18 mouse cellular contexts compared by ENCODE assay signal in genomic region chr11:4148120-4148519, GRCm38 (mm10). TPM values are rescaled to one million over a fixed set of nuclear protein-coding genes. Genes with fewer than 3 reads are reported as not detected.
DNase-seq lines count a peak whose midpoint lies in the region; ATAC-seq and TF ChIP-seq lines count a peak whose summit lies in the region.
"Had no signal": no experiment of that assay in that cellular context is flagged by ENCODE, and none has a peak within 500 bp of the region (broad histone marks: within the 10 kb centered on the region; RNA-seq: fewer than 3 reads in every experiment).

No protein-coding gene starts in this region.

- peak overlapping the region; percentile 74 for H3K27ac ChIP-seq in gastrocnemius, adult 2 months
- no peak overlapping the region for H3K27ac ChIP-seq in kidney, embryonic 14.5 days (ENCODE audit: low read depth, low read length)
- H3K27ac ChIP-seq in midbrain, postnatal 0 days (ENCODE audit: low read depth, low read length), result no peak overlapping the region
- H3K27ac ChIP-seq: forebrain, embryonic 13.5 days; hindbrain, postnatal 0 days; lung, embryonic 15.5 days; midbrain, embryonic 10.5 days; neural tube, embryonic 13.5 days had no signal

- no peak overlapping the region for H3K9ac ChIP-seq in kidney, embryonic 14.5 days (ENCODE audit: low read depth, low read length)
- H3K9ac ChIP-seq in midbrain, postnatal 0 days (replicated peaks; ENCODE audit: low read length, poor library complexity, severe bottlenecking), result no peak overlapping the region
- H3K9ac ChIP-seq: forebrain, embryonic 13.5 days; lung, embryonic 15.5 days; neural tube, embryonic 13.5 days had no signal

- no peak for ATAC-seq in kidney, embryonic 14.5 days (ENCODE audit: low FRiP score, low TSS enrichment)
- no peak for ATAC-seq in midbrain, postnatal 0 days (ENCODE audit: low FRiP score)
- ATAC-seq: forebrain, embryonic 13.5 days; hindbrain, postnatal 0 days had no signal

- H3K27me3 ChIP-seq in kidney, embryonic 14.5 days (ENCODE audit: control insufficient read depth, insufficient read depth, low read length), result no peaks in the 10 kb centered on the region
- H3K27me3 ChIP-seq in midbrain, postnatal 0 days (ENCODE audit: insufficient read depth, low read length), result no peaks in the 10 kb centered on the region
- H3K27me3 ChIP-seq: forebrain, embryonic 13.5 days; lung, embryonic 15.5 days; neural tube, embryonic 13.5 days had no signal

- H3K9me3 ChIP-seq in kidney, embryonic 14.5 days (ENCODE audit: control insufficient read depth, low read length), result no peaks in the 10 kb centered on the region
- H3K9me3 ChIP-seq in midbrain, postnatal 0 days (ENCODE audit: low read length), result no peaks in the 10 kb centered on the region
- H3K9me3 ChIP-seq: forebrain, embryonic 13.5 days; lung, embryonic 15.5 days; midbrain, embryonic 10.5 days; neural tube, embryonic 13.5 days had no signal

- no peak for DNase-seq in gastrocnemius, adult 2 months
- no peak for DNase-seq in gastrocnemius, postnatal 36 days
- DNase-seq in kidney, adult 11 months, result peak; percentile 61
- DNase-seq in kidney, adult 9 months, result peak; percentile 55
- no peak for DNase-seq in lung, adult 2 months
- no peak for DNase-seq in midbrain, postnatal 0 days (ENCODE audit: low spot score)
- no peak for DNase-seq in urinary bladder, postnatal 14 days (ENCODE audit: low spot score)
- DNase-seq: cerebellum, adult 9-11 months; gastrocnemius, postnatal 25 days; layer of hippocampus, postnatal 36 days; right cerebral cortex, postnatal 14 days had no signal

- no peak overlapping the region for H3K4me2 ChIP-seq in kidney, embryonic 14.5 days (replicated peaks; ENCODE audit: low read depth, low read length)
- no peak overlapping the region for H3K4me2 ChIP-seq in midbrain, postnatal 0 days (ENCODE audit: low read depth, low read length, poor library complexity, severe bottlenecking)
- H3K4me2 ChIP-seq: forebrain, embryonic 13.5 days; liver, embryonic 11.5 days; lung, embryonic 15.5 days; neural tube, embryonic 13.5 days had no signal

- TF ChIP-seq POLR2A in lung, adult 2 months (IDR thresholded peaks at IDR 0.05; ENCODE audit: borderline replicate concordance, extremely low read depth, low read depth, low read length), result peak; percentile 31; the same call in 1 of the 2 replicates

- 85% methylated on average over 5 of the region's 5 CpGs for WGBS in kidney, embryonic 14.5 days
- 69% methylated on average over 5 of the region's 5 CpGs for WGBS in lung, adult 2 months
- WGBS in midbrain, postnatal 0 days, result 89% methylated on average over 5 of the region's 5 CpGs

- intact Hi-C loops in gastrocnemius, adult 2 months (cut with DNase I), result no loop called here
- intact Hi-C loops in gastrocnemius, postnatal 36 days (cut with DNase I), result no loop called here

- no peak for TF ChIP-seq CTCF in gastrocnemius, adult 2 months (IDR thresholded peaks at IDR 0.05)
- TF ChIP-seq CTCF in lung, adult 2 months (IDR thresholded peaks at IDR 0.05; ENCODE audit: insufficient read depth, low read length), result no peak
- no peak for TF ChIP-seq CTCF in midbrain, postnatal 0 days (IDR thresholded peaks at IDR 0.05)

- peak overlapping the region; percentile 2; the same call in 1 of the 2 replicates for H3K4me3 ChIP-seq in gastrocnemius, adult 2 months
- no peak overlapping the region for H3K4me3 ChIP-seq in kidney, embryonic 14.5 days (ENCODE audit: low read length)
- H3K4me3 ChIP-seq in lung, adult 2 months (replicated peaks; ENCODE audit: extremely low read depth, low read depth, low read length), result no peak overlapping the region
- H3K4me3 ChIP-seq in midbrain, postnatal 0 days (ENCODE audit: low read depth, low read length), result no peak overlapping the region
- H3K4me3 ChIP-seq: forebrain, embryonic 13.5 days; lung, embryonic 15.5 days; midbrain, embryonic 10.5 days; neural tube, embryonic 13.5 days had no signal

- peaks cover 5% of the 10 kb centered on the region; the same call in 1 of the 2 replicates for H3K36me3 ChIP-seq in kidney, embryonic 14.5 days (ENCODE audit: control insufficient read depth, insufficient read depth, low read length)
- peaks cover 25% of the 10 kb centered on the region for H3K36me3 ChIP-seq in midbrain, postnatal 0 days (ENCODE audit: insufficient read depth, low read length)

- H3K4me1 ChIP-seq in kidney, embryonic 14.5 days (ENCODE audit: control insufficient read depth, insufficient read depth, low read length), result no peaks in the 10 kb centered on the region
- H3K4me1 ChIP-seq in lung, adult 2 months (ENCODE audit: control insufficient read depth, insufficient read depth, low read length), result peaks cover 8% of the 10 kb centered on the region
- no peaks in the 10 kb centered on the region for H3K4me1 ChIP-seq in midbrain, postnatal 0 days (ENCODE audit: insufficient read depth, low read length)
- H3K4me1 ChIP-seq: forebrain, embryonic 13.5 days; lung, embryonic 15.5 days; neural tube, embryonic 13.5 days had no signal

RNA-seq across cellular contexts. Expression of gene Ccdc157, which starts 12.0 kb away (rescaled TPM):
- total RNA-seq in gastrocnemius, adult 2 months (2021), result 1 to 10 TPM; 3.2 to 3.4 TPM
- 1 to 10 TPM; 2.6 to 2.8 TPM for total RNA-seq in gastrocnemius, postnatal 36 days (2021)
- 4.3 and 6.8 TPM in 2 replicates for polyA plus RNA-seq in kidney, embryonic 14.5 days (2014; fragmentation: Nextera tagmentation; extraction: Ambion mirVana)
- polyA plus RNA-seq in lung, adult 2 months (2012; rRNA removed), result 17.6 and 19.8 TPM in 2 replicates
- total RNA-seq in midbrain, postnatal 0 days (2014; rRNA removed), result 22.0 and 23.3 TPM in 2 replicates
- polyA plus RNA-seq in midbrain, postnatal 0 days (2015; fragmentation: Nextera tagmentation; extraction: Ambion mirVana), result 9.0 and 10.7 TPM in 2 replicates

RNA-seq across cellular contexts. Expression of gene Sf3a1, which starts 12.0 kb away (rescaled TPM):
- total RNA-seq in gastrocnemius, adult 2 months (2021), result 10 to 100 TPM; 13.9 to 19.6 TPM
- 10 to 100 TPM; 16.2 to 17.0 TPM for total RNA-seq in gastrocnemius, postnatal 36 days (2021)
- polyA plus RNA-seq in kidney, embryonic 14.5 days (2014; fragmentation: Nextera tagmentation; extraction: Ambion mirVana), result 55.7 and 72.5 TPM in 2 replicates
- polyA plus RNA-seq in lung, adult 2 months (2012; rRNA removed), result 27.0 and 28.2 TPM in 2 replicates
- total RNA-seq in midbrain, postnatal 0 days (2014; rRNA removed), result 46.0 and 49.6 TPM in 2 replicates
- polyA plus RNA-seq in midbrain, postnatal 0 days (2015; fragmentation: Nextera tagmentation; extraction: Ambion mirVana), result 34.2 and 37.3 TPM in 2 replicates

RNA-seq across cellular contexts. Expression of gene Rnf215, which starts 13.1 kb away (rescaled TPM):
- 1 to 10 TPM; 4.6 to 6.3 TPM for total RNA-seq in gastrocnemius, adult 2 months (2021)
- total RNA-seq in gastrocnemius, postnatal 36 days (2021), result 1 to 10 TPM; 4.4 to 5.5 TPM
- polyA plus RNA-seq in kidney, embryonic 14.5 days (2014; fragmentation: Nextera tagmentation; extraction: Ambion mirVana), result 21.0 and 28.3 TPM in 2 replicates
- polyA plus RNA-seq in lung, adult 2 months (2012; rRNA removed), result 60.6 and 69.2 TPM in 2 replicates
- 93.8 and 112 TPM in 2 replicates for total RNA-seq in midbrain, postnatal 0 days (2014; rRNA removed)
- 49.2 and 52.9 TPM in 2 replicates for polyA plus RNA-seq in midbrain, postnatal 0 days (2015; fragmentation: Nextera tagmentation; extraction: Ambion mirVana)

RNA-seq across cellular contexts. Expression of gene Sec14l2, which starts 24.9 kb away (rescaled TPM):
- total RNA-seq in gastrocnemius, adult 2 months (2021), result under 1 TPM; 0.22 to 0.36 TPM
- total RNA-seq in gastrocnemius, postnatal 36 days (2021), result under 1 TPM; 0.33 to 0.42 TPM
- polyA plus RNA-seq in kidney, embryonic 14.5 days (2014; fragmentation: Nextera tagmentation; extraction: Ambion mirVana), result 1.1 and 1.2 TPM in 2 replicates
- polyA plus RNA-seq in lung, adult 2 months (2012; rRNA removed), result 8.2 and 10.7 TPM in 2 replicates
- 8.2 and 13.2 TPM in 2 replicates for total RNA-seq in midbrain, postnatal 0 days (2014; rRNA removed)
- polyA plus RNA-seq in midbrain, postnatal 0 days (2015; fragmentation: Nextera tagmentation; extraction: Ambion mirVana), result 5.5 and 6.9 TPM in 2 replicates

RNA-seq across cellular contexts. Expression of gene Tbc1d10a, which starts 38.5 kb away (rescaled TPM):
- 1 to 10 TPM; 3.1 to 5.2 TPM for total RNA-seq in gastrocnemius, adult 2 months (2021)
- 1 to 10 TPM; 3.7 to 4.4 TPM for total RNA-seq in gastrocnemius, postnatal 36 days (2021)
- 28.8 and 29.7 TPM in 2 replicates for polyA plus RNA-seq in kidney, embryonic 14.5 days (2014; fragmentation: Nextera tagmentation; extraction: Ambion mirVana)
- 72.8 and 78.3 TPM in 2 replicates for polyA plus RNA-seq in lung, adult 2 months (2012; rRNA removed)
- 41.9 and 48.4 TPM in 2 replicates for total RNA-seq in midbrain, postnatal 0 days (2014; rRNA removed)
- polyA plus RNA-seq in midbrain, postnatal 0 days (2015; fragmentation: Nextera tagmentation; extraction: Ambion mirVana), result 31.9 and 36.2 TPM in 2 replicates

Comparison
In these comparisons a context has a peak if more than half of its experiments do, and no peak if none do; other contexts are left out.
1. DNase-seq: peak in kidney, adult 11 months (single experiment) and kidney, adult 9 months (single experiment); none in gastrocnemius, adult 2 months (single experiment), gastrocnemius, postnatal 36 days (0 of 2), lung, adult 2 months (single experiment), midbrain, postnatal 0 days (single experiment) and urinary bladder, postnatal 14 days (single experiment).
2. RNA of gene Rnf215, which starts 13.1 kb away (total RNA-seq): 93.8 to 112 TPM in midbrain, postnatal 0 days; 4.6 to 6.3 TPM in gastrocnemius, adult 2 months and 4.4 to 5.5 TPM in gastrocnemius, postnatal 36 days; every median in the first group is over 10 times any median in the second.